Mouse (Mus musculus) lung, embryonic 16.5 days (tissue): Measurements from ENCODE around the gene Brd4. TPM values are rescaled to one million over a fixed set of nuclear protein-coding genes. Genes with fewer than 3 reads are reported as not detected.
A peak's percentile ranks its signal among the peaks of the same experiment; 100 is the strongest.

ENCODE experiments used
- ATAC-seq: fragments of 200-750 bp; cut with Nextera tagmentation; 2 replicates; pipeline ENCODE4 v1.8.0; 2017; ENCODE audit warnings: low read depth, mild to moderate bottlenecking, moderate library complexity
- H3K27ac ChIP-seq: fragments of 300-500 bp; sonication (generic); 2 replicates; pipeline ENCODE4 v1.5.1; 2014; ENCODE audit warnings: mild to moderate bottlenecking, control low read depth, low read length
- H3K27me3 ChIP-seq: fragments of 300-500 bp; sonication (generic); 2 replicates; pipeline ENCODE4 v1.6.1; 2014; ENCODE audit warnings: low read depth, low read length, mixed read lengths; ENCODE audit not compliant: control insufficient read depth, insufficient read depth
- H3K36me3 ChIP-seq: fragments of 300-500 bp; sonication (generic); 2 replicates; pipeline ENCODE4 v1.6.1; 2014; ENCODE audit warnings: low read length; ENCODE audit not compliant: control insufficient read depth, insufficient read depth
- H3K4me1 ChIP-seq: fragments of 300-500 bp; sonication (generic); replicated peaks from 2 replicates; pipeline ENCODE4 v1.6.1; 2014; ENCODE audit warnings: low read length, mixed read lengths; ENCODE audit not compliant: control insufficient read depth, insufficient read depth
- H3K4me2 ChIP-seq: fragments of 300-500 bp; sonication (generic); 2 replicates; pipeline ENCODE4 v1.6.1; 2014; ENCODE audit warnings: low read depth, low read length, control low read depth
- H3K4me3 ChIP-seq: fragments of 300-500 bp; sonication (generic); 2 replicates; pipeline ENCODE4 v1.5.1; 2014; ENCODE audit warnings: mild to moderate bottlenecking, low read length, control low read depth
- H3K9ac ChIP-seq: fragments of 300-500 bp; sonication (generic); 2 replicates; pipeline ENCODE4 v1.6.1; 2014; ENCODE audit warnings: low read length, control low read depth
- H3K9me3 ChIP-seq: fragments of 300-500 bp; sonication (generic); 2 replicates; pipeline ENCODE4 v1.6.1; 2016; ENCODE audit warnings: low read length; ENCODE audit not compliant: control insufficient read depth
- WGBS: fragments of 180-500 bp; shearing (Covaris S2); extraction: QIAGEN DNeasy Blood & Tissue Kit; methylation state at CpG from one replicate; pipeline ENCODE4 v1.1.7; 2014; 5-methylcytosine and 5-hydroxymethylcytosine counted together
- polyA plus RNA-seq: library from polyadenylated mRNA; unstranded; fragments of >200 nt; fragmentation: Nextera tagmentation; extraction: Ambion mirVana; gene quantifications from 2 replicates; pipeline ENCODE4 v1.2.1, GENCODE M21; 2015

Gene Brd4
- polyA plus RNA-seq, 1 experiment from 2014 or later, result 83.2 TPM

GRCm38 (mm10) chr17:32162112-32162850 lies 122.2 kb downstream of the Brd4 start:
- H3K4me1 ChIP-seq, result peaks cover 26% of the 10 kb centered on the region
- peak; percentile 64 for ATAC-seq
- peak overlapping the region; percentile 77 for H3K27ac ChIP-seq
- peak overlapping the region; percentile 63 for H3K9ac ChIP-seq
- WGBS, result 2% methylated on average over 58 of the region's 58 CpGs
- peak overlapping the region; percentile 87 for H3K4me2 ChIP-seq
- H3K36me3 ChIP-seq, result peaks cover 4% of the 10 kb centered on the region; the same call in 1 of the 2 replicates
- no peaks in the 10 kb centered on the region for H3K27me3 ChIP-seq
- H3K9me3 ChIP-seq, result no peaks in the 10 kb centered on the region
- H3K4me3 ChIP-seq, result peak overlapping the region; percentile 54

- H3K27ac ChIP-seq, result no peak overlapping the region; the same call in 1 of the 2 replicates
- peaks cover 6% of the 10 kb centered on the region; the same call in 1 of the 2 replicates for H3K36me3 ChIP-seq
- H3K4me2 ChIP-seq, result no peak overlapping the region
- H3K9ac ChIP-seq, result no peak overlapping the region
- no peak for ATAC-seq
- H3K4me3 ChIP-seq, result no peak overlapping the region
- WGBS, result 79% methylated on average over 4 of the region's 4 CpGs
- H3K9me3 ChIP-seq, result no peaks in the 10 kb centered on the region
- peaks cover 26% of the 10 kb centered on the region for H3K4me1 ChIP-seq
- H3K27me3 ChIP-seq, result no peaks in the 10 kb centered on the region
Measured at GRCm38 (mm10) chr17:32160882-32161281, 123.6 kb downstream of the Brd4 start.

- no peak overlapping the region for H3K4me2 ChIP-seq
- no peak for ATAC-seq
- no peak overlapping the region for H3K27ac ChIP-seq
- H3K4me3 ChIP-seq, result no peak overlapping the region
- H3K9ac ChIP-seq, result no peak overlapping the region
- H3K4me1 ChIP-seq, result peaks cover 9% of the 10 kb centered on the region
- no peaks in the 10 kb centered on the region for H3K27me3 ChIP-seq
- H3K9me3 ChIP-seq, result no peaks in the 10 kb centered on the region
- WGBS, result 77% methylated on average over 13 of the region's 13 CpGs
- peaks cover 8% of the 10 kb centered on the region; the same call in 1 of the 2 replicates for H3K36me3 ChIP-seq
Measured at GRCm38 (mm10) chr17:32158841-32159240, 125.7 kb downstream of the Brd4 start.

- no peak overlapping the region for H3K4me3 ChIP-seq
- no peak overlapping the region for H3K27ac ChIP-seq
- no peak overlapping the region for H3K9ac ChIP-seq
- peaks cover 31% of the 10 kb centered on the region for H3K36me3 ChIP-seq
- H3K9me3 ChIP-seq, result no peaks in the 10 kb centered on the region
- no peak for ATAC-seq
- H3K27me3 ChIP-seq, result no peaks in the 10 kb centered on the region
- no peaks in the 10 kb centered on the region for H3K4me1 ChIP-seq
- H3K4me2 ChIP-seq, result no peak overlapping the region
- WGBS, result 89% methylated on average over 8 of the region's 8 CpGs
Measured at GRCm38 (mm10) chr17:32146718-32147117, 137.8 kb downstream of the Brd4 start.

Other genes starting within 250 kb of the Brd4 start
- 53.4 and 58.5 TPM in 2 replicates for gene Rrp1b, start 248.6 kb downstream of the Brd4 start, polyA plus RNA-seq
- 0.57 and 0.87 TPM in 2 replicates for gene Hsf2bp, start 248.4 kb downstream of the Brd4 start, polyA plus RNA-seq
- 17.1 and 17.3 TPM in 2 replicates for gene Notch3, start 117.9 kb downstream of the Brd4 start, polyA plus RNA-seq
- 0.21 and 0.24 TPM in 2 replicates for gene Ephx3, start 95.2 kb downstream of the Brd4 start, polyA plus RNA-seq
- 92.9 and 100 TPM in 2 replicates for gene Akap8, start 36.5 kb upstream of the Brd4 start, polyA plus RNA-seq
- 101 and 108 TPM in 2 replicates for gene Akap8l, start 65.9 kb upstream of the Brd4 start, polyA plus RNA-seq
- 22.6 and 27.0 TPM in 2 replicates for gene Wiz, start 104.7 kb upstream of the Brd4 start, polyA plus RNA-seq
- 1.7 and 4.0 TPM in 2 replicates for gene Rasal3, start 118.9 kb upstream of the Brd4 start, polyA plus RNA-seq
- gene Pglyrp2, start 139.4 kb upstream of the Brd4 start, polyA plus RNA-seq, result 0.74 TPM in 1 of 2 replicates, not detected in the other
- 0.69 and 0.80 TPM in 2 replicates for gene Cyp4f39, start 168.0 kb upstream of the Brd4 start, polyA plus RNA-seq
- 7.9 and 8.7 TPM in 2 replicates for gene Cyp4f17, start 221.3 kb upstream of the Brd4 start, polyA plus RNA-seq